Mouse (Mus musculus) liver, adult 2 months (tissue): Measurements from ENCODE around the gene En1. TPM values are rescaled to one million over a fixed set of nuclear protein-coding genes. Genes with fewer than 3 reads are reported as not detected.

Experiments
- DNase-seq: peaks from one replicate; pipeline ENCODE4 v3.0.0-alpha.2; 2011; ENCODE audit warnings: low read depth, low spot score; ENCODE audit errors: extremely low read depth
- H3K27ac ChIP-seq: fragments of 200-500 bp; replicated peaks from 2 replicates; pipeline ENCODE4 v1.5.1; 2012; ENCODE audit warnings: low read depth, mild to moderate bottlenecking, control low read depth, inconsistent platforms, low read length; ENCODE audit not compliant: insufficient read depth
- H3K27me3 ChIP-seq: fragments of 200-500 bp; 2 replicates; pipeline ENCODE4 v1.6.1; 2012; ENCODE audit warnings: mild to moderate bottlenecking, moderate library complexity, low read length, inconsistent platforms; ENCODE audit not compliant: control insufficient read depth, insufficient read depth
- H3K36me3 ChIP-seq: fragments of 200-500 bp; 2 replicates; pipeline ENCODE4 v1.6.1; 2012; ENCODE audit warnings: low read length, inconsistent platforms; ENCODE audit not compliant: control insufficient read depth, insufficient read depth
- H3K4me1 ChIP-seq: fragments of 200-500 bp; 2 replicates; pipeline ENCODE4 v1.6.1; 2011; ENCODE audit warnings: low read length; ENCODE audit not compliant: control insufficient read depth, insufficient read depth
- H3K4me3 ChIP-seq: fragments of 200-500 bp; 2 replicates; pipeline ENCODE4 v1.5.1; 2011; ENCODE audit warnings: low read depth, mild to moderate bottlenecking, control low read depth, low read length, moderate library complexity; ENCODE audit not compliant: insufficient read depth
- H3K79me2 ChIP-seq: fragments of 200-500 bp; 2 replicates; pipeline ENCODE4 v1.6.1; 2012; ENCODE audit warnings: inconsistent platforms, mild to moderate bottlenecking, low read length, moderate library complexity; ENCODE audit not compliant: control insufficient read depth, insufficient read depth
- H3K9ac ChIP-seq: fragments of 200-500 bp; 2 replicates; pipeline ENCODE4 v1.6.1; 2012; ENCODE audit warnings: low read depth, mild to moderate bottlenecking, control low read depth, inconsistent platforms, low read length
- CTCF ChIP-seq: fragments of 200-500 bp; IDR thresholded peaks from 2 replicates; pipeline ENCODE4 v1.5.1; 2011; ENCODE audit warnings: low read depth, low read length, control low read depth
- POLR2A ChIP-seq: fragments of 200-500 bp; IDR thresholded peaks from 2 replicates; pipeline ENCODE4 v1.6.1; 2011; ENCODE audit warnings: low read length, control low read depth; ENCODE audit not compliant: insufficient read depth; ENCODE audit errors: extremely low read depth
- WGBS: fragments of 180-500 bp; shearing (Covaris S2); methylation state at CpG from one replicate; pipeline ENCODE4 v1.1.7; 2018; 5-methylcytosine and 5-hydroxymethylcytosine counted together
- polyA plus RNA-seq: library from polyadenylated mRNA; depleted of rRNA; stranded (reverse); fragments of >200 nt; gene quantifications from 2 replicates; pipeline ENCODE4 v1.2.3, GENCODE M21; 2012; rRNA removed
- total RNA-seq: library from RNA; depleted of rRNA; stranded (reverse); fragments of >200 nt; gene quantifications from 2 replicates; pipeline ENCODE4 v1.2.3, GENCODE M21; 2014; rRNA removed

Gene En1
- total RNA-seq (not detected in 2 replicates), polyA plus RNA-seq (not detected in 2 replicates)

DNA sequence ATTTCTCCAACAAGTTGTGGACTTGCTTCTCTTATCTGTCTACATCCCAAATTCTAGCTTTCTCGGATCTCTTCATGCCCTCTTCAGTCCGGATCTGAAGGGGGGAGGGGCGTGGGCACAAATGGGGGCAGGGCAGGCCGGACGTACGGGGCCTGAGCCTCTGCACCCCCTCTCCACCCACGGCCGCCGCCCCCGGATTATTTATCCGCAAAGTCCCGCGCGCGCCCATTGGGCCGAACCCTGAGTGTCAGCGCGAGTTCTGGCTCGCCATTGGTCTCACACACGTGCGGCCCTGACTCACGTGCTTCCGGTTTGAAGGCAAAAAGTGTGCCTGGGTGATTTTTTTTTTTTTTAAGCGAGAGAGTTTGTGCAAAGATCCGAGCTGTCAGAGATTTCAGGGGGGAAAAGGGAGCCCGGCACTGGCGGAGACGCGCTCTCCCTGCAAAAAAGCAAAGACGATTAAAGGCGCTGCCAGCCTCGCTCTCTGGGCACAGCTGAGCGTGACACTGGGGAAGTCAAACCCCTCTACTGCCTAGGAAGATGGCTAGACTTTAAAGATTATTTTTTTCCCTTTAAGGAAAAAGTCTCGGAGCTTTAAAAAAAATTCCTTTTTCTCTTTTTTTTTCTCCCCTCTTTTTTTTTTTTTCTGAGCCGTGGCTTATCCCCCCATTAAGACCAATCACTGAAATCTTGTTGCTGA lies at the start of gene En1:
TSS of gene En1 (plus strand) at position 388 of the 700 bp plus-strand sequence.
- no peak for DNase-seq
- 4% methylated on average over 35 of the region's 35 CpGs for WGBS
- H3K27me3 ChIP-seq: peaks cover 51% of the 10 kb centered on the region

GRCm38 (mm10) chr1:120556926-120557846 lies 45.0 kb upstream of the En1 start:
- no peaks in the 10 kb centered on the region; the same call in 1 of the 2 replicates for H3K27me3 ChIP-seq
- WGBS: 74% methylated on average over 15 of the region's 15 CpGs
- H3K9ac ChIP-seq: no peak overlapping the region
- H3K27ac ChIP-seq: no peak overlapping the region
- H3K79me2 ChIP-seq: no peaks in the 10 kb centered on the region
- no peak for DNase-seq
- TF ChIP-seq CTCF: no peak
- TF ChIP-seq POLR2A: no peak
- no peaks in the 10 kb centered on the region for H3K4me1 ChIP-seq
- H3K4me3 ChIP-seq: no peak overlapping the region
- no peaks in the 10 kb centered on the region for H3K36me3 ChIP-seq

More for the DNA sequence above, at the start of gene En1:
- Histone ChIP-seq H3K9ac (no peak within 1 kb of the TSS), H3K79me2 (no peaks in the 10 kb centered on the region), H3K4me1 (no peaks in the 10 kb centered on the region), H3K27ac (no peak within 1 kb of the TSS), H3K4me3 (no peak within 1 kb of the TSS), H3K36me3 (no peaks in the 10 kb centered on the region)
- TF ChIP-seq CTCF (no peak), POLR2A (no peak)

DNA sequence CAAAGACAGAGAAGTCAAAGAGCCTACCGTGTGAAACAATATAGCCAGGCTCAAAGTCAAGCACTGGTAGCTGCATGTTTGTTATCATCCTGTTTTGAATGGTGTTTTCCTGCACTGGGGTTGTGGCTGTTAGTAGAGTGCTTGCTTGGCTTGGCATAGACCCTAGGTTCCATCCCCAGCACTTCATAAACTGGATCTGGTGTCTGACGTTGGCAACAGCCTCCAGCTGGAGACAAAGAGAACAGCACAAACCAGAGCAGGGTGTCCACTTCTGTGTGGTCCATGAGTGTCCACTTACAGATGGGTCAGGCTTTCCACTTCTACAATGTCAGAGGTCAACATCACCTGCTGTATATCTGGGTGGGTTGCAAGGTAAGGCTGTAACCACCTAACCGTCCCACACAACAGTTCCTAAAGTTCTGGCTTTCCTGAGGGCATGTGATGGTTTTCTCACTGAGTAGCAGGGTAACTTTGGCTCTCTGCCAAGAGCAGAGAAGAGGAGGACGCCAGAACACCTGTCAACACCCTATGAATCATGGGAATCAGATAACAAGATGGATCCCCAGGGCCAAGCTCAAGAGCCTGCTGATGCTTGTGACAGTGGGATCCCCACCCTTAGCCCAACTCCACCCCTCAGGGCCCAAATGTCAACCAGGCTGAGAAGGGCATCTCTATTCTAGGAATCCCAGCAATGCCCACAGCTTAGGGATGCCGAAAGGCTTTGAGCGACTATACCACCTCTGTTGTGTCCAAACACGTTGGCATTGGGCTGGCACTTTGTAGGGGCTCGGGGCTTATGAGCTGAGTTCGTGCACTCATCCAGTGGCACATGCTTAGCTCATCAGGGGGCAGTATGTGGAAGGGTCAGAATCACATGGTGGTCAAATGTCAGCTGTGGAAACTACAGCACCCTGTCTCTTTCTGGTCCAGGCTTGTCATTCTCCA lies 43.6 kb upstream of the En1 start:
- Histone ChIP-seq H3K79me2 (no peaks in the 10 kb centered on the region), H3K27me3 (no peaks in the 10 kb centered on the region; the same call in 1 of the 2 replicates), H3K36me3 (no peaks in the 10 kb centered on the region), H3K4me1 (no peaks in the 10 kb centered on the region), H3K27ac (no peak overlapping the region), H3K9ac (no peak overlapping the region), H3K4me3 (no peak overlapping the region)
- TF ChIP-seq CTCF (no peak), POLR2A (no peak)
- DNase-seq: no peak
- 65% methylated on average over 9 of the region's 9 CpGs for WGBS

GRCm38 (mm10) chr1:120559911-120560310 lies 42.3 kb upstream of the En1 start:
- no peaks in the 10 kb centered on the region for H3K36me3 ChIP-seq
- no peak overlapping the region for H3K9ac ChIP-seq
- no peak overlapping the region for H3K4me3 ChIP-seq
- no peaks in the 10 kb centered on the region; the same call in 1 of the 2 replicates for H3K27me3 ChIP-seq
- no peak overlapping the region for H3K27ac ChIP-seq
- H3K4me1 ChIP-seq: no peaks in the 10 kb centered on the region
- DNase-seq: no peak
- 83% methylated on average over 5 of the region's 5 CpGs for WGBS
- H3K79me2 ChIP-seq: no peaks in the 10 kb centered on the region
- TF ChIP-seq CTCF (no peak), POLR2A (no peak)

DNA sequence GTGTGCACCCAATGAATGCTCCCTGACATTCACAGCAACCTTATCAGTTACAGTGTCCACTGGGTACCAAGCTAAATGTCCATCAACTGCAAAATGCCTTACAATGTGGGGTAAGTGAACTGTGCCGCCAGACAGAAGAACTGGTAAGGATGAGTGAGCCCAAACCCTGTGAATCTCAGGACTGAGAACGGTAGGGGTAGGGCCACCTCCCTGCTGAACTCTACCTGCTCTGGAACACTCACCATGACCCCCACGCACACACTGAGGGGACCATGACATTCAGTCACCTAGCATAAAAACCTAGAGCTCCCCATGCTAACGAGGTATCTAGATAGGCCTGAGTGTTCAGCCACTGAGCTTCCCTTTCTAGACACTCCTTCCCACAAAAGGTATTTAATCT lies 20.9 kb upstream of the En1 start:
- no peak overlapping the region for H3K27ac ChIP-seq
- no peaks in the 10 kb centered on the region for H3K79me2 ChIP-seq
- no peaks in the 10 kb centered on the region for H3K36me3 ChIP-seq
- TF ChIP-seq POLR2A: no peak
- TF ChIP-seq CTCF: no peak
- H3K27me3 ChIP-seq: no peaks in the 10 kb centered on the region; the same call in 1 of the 2 replicates
- WGBS: 59% methylated on average over 4 of the region's 4 CpGs
- H3K4me1 ChIP-seq: no peaks in the 10 kb centered on the region
- H3K9ac ChIP-seq: no peak overlapping the region
- H3K4me3 ChIP-seq: no peak overlapping the region
- no peak for DNase-seq
